Mouse (Mus musculus) ovary, postnatal 14 days (tissue): ENCODE results near the gene Nrbf2.
A peak's percentile ranks its signal among the peaks of the same experiment; 100 is the strongest.

ENCODE experiments used
- DNase-seq: peaks from one replicate; pipeline ENCODE4 v3.0.0; 2022; ENCODE audit warnings: low spot score

Gene Nrbf2

GRCm38 (mm10) chr10:67285176-67285814 is at the start of gene Nrbf2:
Gene Nrbf2 (minus strand): TSS chr10:67285305.
- peak; percentile 65 for DNase-seq

GRCm38 (mm10) chr10:67330580-67330979 is 45.5 kb upstream of the Nrbf2 start:
- no peak for DNase-seq

GRCm38 (mm10) chr10:67329661-67330060 is 44.6 kb upstream of the Nrbf2 start:
- DNase-seq = no peak

GRCm38 (mm10) chr10:67328208-67328607 is 43.1 kb upstream of the Nrbf2 start:
- DNase-seq = no peak

- DNase-seq = no peak
These were observed 38.9 kb upstream of the Nrbf2 start for GRCm38 (mm10) chr10:67324036-67324435.

GRCm38 (mm10) chr10:67321396-67321795 is 36.3 kb upstream of the Nrbf2 start:
- no peak for DNase-seq

GRCm38 (mm10) chr10:67320207-67320859 is 35.2 kb upstream of the Nrbf2 start:
- no peak for DNase-seq

GRCm38 (mm10) chr10:67319016-67319725 is 34.1 kb upstream of the Nrbf2 start:
- no peak for DNase-seq

GRCm38 (mm10) chr10:67317931-67318460 is 32.9 kb upstream of the Nrbf2 start:
- DNase-seq = peak; percentile 28

- DNase-seq = peak; percentile 63
These were observed 29.8 kb upstream of the Nrbf2 start for GRCm38 (mm10) chr10:67314811-67315435.

GRCm38 (mm10) chr10:67312456-67312855 is 27.4 kb upstream of the Nrbf2 start:
- no peak for DNase-seq

- peak; percentile 42 for DNase-seq
These were observed 26.3 kb upstream of the Nrbf2 start for GRCm38 (mm10) chr10:67311277-67311959.

GRCm38 (mm10) chr10:67309483-67310138 is 24.5 kb upstream of the Nrbf2 start:
- DNase-seq = no peak

GRCm38 (mm10) chr10:67302340-67302739 is 17.2 kb upstream of the Nrbf2 start:
- DNase-seq = no peak

GRCm38 (mm10) chr10:67301046-67301445 is 15.9 kb upstream of the Nrbf2 start:
- DNase-seq = no peak

- DNase-seq = peak; percentile 17
These were observed 14.2 kb upstream of the Nrbf2 start for GRCm38 (mm10) chr10:67299285-67299684.

GRCm38 (mm10) chr10:67298856-67299255 is 13.8 kb upstream of the Nrbf2 start:
- DNase-seq = no peak

GRCm38 (mm10) chr10:67297175-67297855 is 12.2 kb upstream of the Nrbf2 start:
- no peak for DNase-seq

- DNase-seq = no peak
These were observed 11.5 kb upstream of the Nrbf2 start for GRCm38 (mm10) chr10:67296482-67297152.

GRCm38 (mm10) chr10:67295938-67296466 is 10.9 kb upstream of the Nrbf2 start:
- DNase-seq = no peak
